In the genomic region with DNA sequence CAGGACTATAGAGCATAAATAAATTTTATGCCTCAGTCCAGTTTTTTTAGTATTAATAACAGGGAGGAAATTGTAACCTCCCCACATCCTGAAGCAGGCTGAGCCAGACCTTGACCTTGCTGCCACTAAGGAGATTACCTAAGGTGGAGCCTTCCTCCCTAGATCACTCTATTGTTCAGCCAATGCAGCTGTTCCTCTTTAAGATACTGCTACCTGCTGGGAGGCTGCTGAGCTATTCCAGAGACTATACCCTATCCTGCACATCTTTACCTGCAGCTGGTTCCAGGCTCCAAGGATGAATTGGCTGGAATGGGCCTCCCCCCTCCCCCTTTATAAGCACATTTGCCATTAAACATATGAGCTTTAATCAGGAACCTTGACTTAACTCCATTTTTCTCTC, we compare ENCODE assay signal across 6 mouse cellular contexts.
DNase-seq lines count a peak whose midpoint lies in the region; TF ChIP-seq lines count a peak whose summit lies in the region.
"Not testable (repeated sequence)": the region's sequence is repeated elsewhere in the genome, so short reads cannot be mapped to it uniquely, and the experiment has no call there.

No protein-coding gene starts in this region.

- H3K4me3 ChIP-seq in ES-Bruce4 (ENCODE audit: low read depth, low read length); ES-E14 (ENCODE audit: insufficient read depth in 1 of 2, low read depth in 1 of 2, low read length in 2 of 2, poor library complexity in 1 of 2, severe bottlenecking in 1 of 2): not testable (repeated sequence)

- peaks cover 19% of the 10 kb centered on the region for H3K9me3 ChIP-seq in ES-Bruce4 (replicated peaks; ENCODE audit: control insufficient read depth, insufficient read depth, low read length, poor library complexity, severe bottlenecking)
- not testable (repeated sequence) for H3K9me3 ChIP-seq in ES-E14 (ENCODE audit: control insufficient read depth, insufficient read depth, low read depth, low read length)

- TF ChIP-seq EP300 in ES-Bruce4 (IDR thresholded peaks at IDR 0.05; ENCODE audit: insufficient read depth, low read depth, low read length): peak; percentile 57; the same call in 1 of the 2 replicates

- not testable (repeated sequence) for H3K9ac ChIP-seq in ES-Bruce4 (ENCODE audit: low read depth, poor library complexity, severe bottlenecking); ES-E14 (ENCODE audit: insufficient read depth, low read depth, low read length, poor library complexity, severe bottlenecking)

- not testable (repeated sequence) for H3K36me3 ChIP-seq in ES-Bruce4 (ENCODE audit: control insufficient read depth, insufficient read depth, low read length, poor library complexity, severe bottlenecking); ES-E14 (ENCODE audit: control insufficient read depth, insufficient read depth, low read length, poor library complexity, severe bottlenecking)

- not testable (repeated sequence) for TF ChIP-seq POLR2A in ES-Bruce4 (IDR thresholded peaks at IDR 0.05; ENCODE audit: insufficient read depth, low read length)

- H3K27ac ChIP-seq in ES-Bruce4 (ENCODE audit: insufficient read depth, low read length) (peak overlapping the region; percentile 95), ES-E14 (ENCODE audit: insufficient read depth, low read depth, low read length, poor library complexity, severe bottlenecking) (peak overlapping the region; percentile 29; the same call in 1 of the 2 replicates)

- in situ Hi-C loops in ES-E14 (cut with MboI; ENCODE audit: low sequenced_read_pairs in 2 of 2, unreplicated experiment in 2 of 2): not testable (repeated sequence)

- H3K27me3 ChIP-seq in ES-Bruce4 (ENCODE audit: control insufficient read depth, insufficient read depth, low read length, poor library complexity, severe bottlenecking): not testable (repeated sequence)

- not testable (repeated sequence) for TF ChIP-seq CTCF in ES-Bruce4 (IDR thresholded peaks at IDR 0.05; ENCODE audit: low read depth, low read length)

- not testable (repeated sequence) for H3K4me1 ChIP-seq in ES-Bruce4 (ENCODE audit: control insufficient read depth, insufficient read depth, low read length); ES-E14 (ENCODE audit: control insufficient read depth in 2 of 2, insufficient read depth in 2 of 2, low read length in 2 of 2, poor library complexity in 1 of 2)

- peak; percentile 71 for DNase-seq in ES-CJ7 (ENCODE audit: low read depth, low spot score)
- DNase-seq in ES-E14 (ENCODE audit: low read depth, low spot score): not testable (repeated sequence)
- DNase-seq in R1 (ENCODE audit: low read depth, low spot score): peak; percentile 90
- DNase-seq in ZHBTc4 (ENCODE audit: low read depth, low spot score): peak; percentile 39
- peak; percentile 50 for DNase-seq in heart, adult 11 months
